Mouse (Mus musculus) erythroblast, embryonic 14.5 days (primary cell): ENCODE measurements around the gene Esyt1.

Source experiments
- GATA1 ChIP-seq: IDR thresholded peaks from 2 replicates; pipeline ENCODE4 v1.6.1; 2012; ENCODE audit warnings: low read length, inconsistent platforms, mixed read lengths
- TAL1 ChIP-seq: IDR thresholded peaks from 3 replicates; pipeline ENCODE4 v1.6.1; 2012; ENCODE audit warnings: low read length, inconsistent platforms, mixed read lengths

- no peak for TF ChIP-seq TAL1
- no peak for TF ChIP-seq GATA1
These were observed 36.9 kb downstream of the Esyt1 start for GRCm38 (mm10) chr10:128488776-128489175.
